Mouse (Mus musculus) kidney, postnatal 10 days (tissue): ENCODE results near the gene Creb3l1.

ENCODE experiments used
- DNase-seq: peaks from one replicate; pipeline ENCODE4 v3.0.0; 2021; ENCODE audit warnings: mixed read lengths

Creb3l1 gene

DNA sequence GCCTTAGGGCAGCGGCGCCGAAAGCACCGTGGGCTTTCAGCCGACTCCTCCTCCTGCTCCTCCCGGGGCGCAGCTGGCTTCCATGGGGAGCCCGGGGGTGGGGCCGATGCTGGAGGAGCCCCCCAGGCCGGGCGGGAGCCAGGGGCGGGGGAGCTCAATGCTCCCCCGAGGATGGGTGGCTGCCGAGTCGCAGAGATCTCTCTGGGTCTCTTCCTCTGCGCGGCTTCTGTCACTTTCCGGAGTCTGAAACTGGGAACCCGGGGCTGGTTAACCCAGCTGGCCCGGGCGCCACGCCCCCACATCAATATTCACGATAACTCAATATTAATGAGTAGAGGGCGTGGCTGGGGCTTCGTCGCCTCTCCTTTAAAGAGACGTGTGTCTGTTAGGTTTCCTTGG lies at the start of gene Creb3l1:
Gene Creb3l1 (minus strand): TSS at position 229 of the 399 bp plus-strand sequence.
- peak; percentile 89 for DNase-seq

DNA sequence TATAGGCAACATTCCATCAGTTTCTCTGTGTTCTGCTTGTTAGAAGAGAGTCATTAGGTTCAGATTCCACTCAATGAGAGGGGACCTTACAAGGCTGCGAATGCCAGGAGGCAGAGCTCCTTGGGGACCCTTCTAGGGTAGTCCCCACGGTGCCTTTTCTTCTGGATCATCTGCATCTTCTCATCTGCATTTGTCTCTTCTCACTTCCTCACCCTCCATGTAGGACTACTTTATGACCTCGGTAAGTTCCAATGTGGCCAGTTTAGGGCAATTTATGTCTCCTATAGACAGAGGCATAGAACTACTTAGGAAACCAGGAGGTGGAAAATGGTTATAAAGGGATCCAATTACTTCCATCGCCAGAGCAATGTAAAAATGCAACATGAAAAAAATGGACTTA lies 46.8 kb upstream of the Creb3l1 start:
- no peak for DNase-seq

DNA sequence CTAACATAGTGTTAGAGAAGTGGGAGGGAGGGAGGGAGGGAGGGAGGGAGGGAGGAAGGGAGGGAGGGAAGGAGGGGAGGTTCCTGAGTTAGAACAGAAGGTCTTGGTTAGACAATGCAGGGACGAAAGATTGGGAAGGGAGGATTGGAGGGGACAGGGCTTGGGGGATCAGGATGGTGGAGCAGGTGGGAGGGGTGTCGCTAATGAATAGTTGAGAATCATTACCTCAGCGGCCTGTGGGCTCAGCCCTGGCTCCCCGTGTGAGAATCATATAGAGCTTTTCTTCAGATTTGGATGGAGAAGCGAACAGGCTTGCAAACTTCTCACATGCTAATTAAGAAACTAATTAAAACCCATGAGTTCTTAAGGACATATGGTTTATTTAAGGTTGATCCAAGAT lies 45.3 kb upstream of the Creb3l1 start:
- DNase-seq: no peak

DNA sequence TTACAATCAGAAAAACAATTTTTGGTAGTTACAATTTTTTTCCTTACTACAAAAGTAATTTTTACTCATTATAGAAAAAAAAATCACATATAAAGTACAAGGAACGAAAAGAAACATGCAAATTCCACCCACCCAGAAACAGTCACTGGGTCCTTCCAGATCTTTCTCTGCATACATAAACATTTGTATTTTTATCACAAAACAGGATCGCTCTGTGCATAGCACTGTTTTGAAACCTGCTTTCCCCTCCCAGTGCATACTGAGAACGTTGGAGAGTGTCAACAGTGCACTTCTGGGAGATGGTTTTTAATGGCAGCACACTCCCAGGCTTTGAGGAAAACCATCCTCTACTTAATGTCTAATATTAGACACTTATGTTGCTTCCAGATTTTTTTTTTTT lies 43.3 kb upstream of the Creb3l1 start:
- no peak for DNase-seq

- DNase-seq: no peak
Measured at GRCm38 (mm10) chr2:92066899-92067298, 42.6 kb upstream of the Creb3l1 start.

DNA sequence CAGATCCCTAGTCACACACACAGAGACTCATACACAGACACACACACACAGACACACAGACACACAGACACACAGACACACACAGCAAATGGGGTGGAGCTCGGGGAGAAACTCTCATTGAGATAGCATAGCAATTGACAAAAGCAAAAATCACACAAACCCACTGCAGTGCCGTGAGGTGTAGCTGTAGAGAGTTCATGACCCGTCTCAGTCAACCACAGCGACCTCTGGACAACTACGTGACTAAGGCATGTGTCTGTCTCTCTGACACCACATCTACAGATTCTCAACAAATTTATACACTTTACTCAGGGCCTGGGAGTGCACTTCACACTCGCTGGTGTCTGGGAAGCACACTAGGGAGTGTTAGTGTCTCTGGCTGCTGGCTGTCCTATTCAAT lies 41.6 kb upstream of the Creb3l1 start:
- no peak for DNase-seq

DNA sequence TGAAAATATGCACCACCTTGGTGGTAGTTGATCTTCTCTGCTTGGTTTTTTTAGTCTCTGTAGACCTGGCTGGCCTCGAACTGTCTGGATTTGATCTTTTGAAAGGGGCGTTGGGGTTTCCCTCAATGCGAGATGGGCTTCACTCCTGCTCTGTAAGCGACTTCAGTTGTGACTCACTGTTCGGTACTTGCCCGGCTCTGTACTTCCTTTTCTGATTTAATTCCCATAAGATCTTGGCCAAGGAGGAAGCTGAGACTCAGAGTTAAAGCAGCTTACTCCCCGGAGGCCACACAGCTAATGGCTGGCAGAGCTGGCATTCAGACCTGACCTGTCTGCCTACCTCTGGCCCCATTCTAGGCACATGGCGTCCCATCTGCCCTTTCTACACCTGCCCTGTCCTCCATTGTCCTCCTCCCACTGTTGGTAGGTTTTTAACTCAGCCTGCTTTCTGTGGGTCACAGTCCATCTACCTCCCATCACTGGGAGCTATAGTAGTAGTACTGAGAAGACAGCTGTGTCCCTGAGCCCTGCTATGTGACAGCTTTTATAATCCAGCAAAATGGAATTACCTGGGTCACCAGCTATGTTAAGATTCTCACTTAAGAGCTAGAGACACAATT lies 41.1 kb upstream of the Creb3l1 start:
- DNase-seq: no peak

- peak; percentile 15 for DNase-seq
Measured at GRCm38 (mm10) chr2:92063106-92063505, 38.8 kb upstream of the Creb3l1 start.

GRCm38 (mm10) chr2:92061337-92061736 lies 37.0 kb upstream of the Creb3l1 start:
- no peak for DNase-seq

- DNase-seq: peak; percentile 54
Measured at GRCm38 (mm10) chr2:92060291-92060690, 36.0 kb upstream of the Creb3l1 start.

DNA sequence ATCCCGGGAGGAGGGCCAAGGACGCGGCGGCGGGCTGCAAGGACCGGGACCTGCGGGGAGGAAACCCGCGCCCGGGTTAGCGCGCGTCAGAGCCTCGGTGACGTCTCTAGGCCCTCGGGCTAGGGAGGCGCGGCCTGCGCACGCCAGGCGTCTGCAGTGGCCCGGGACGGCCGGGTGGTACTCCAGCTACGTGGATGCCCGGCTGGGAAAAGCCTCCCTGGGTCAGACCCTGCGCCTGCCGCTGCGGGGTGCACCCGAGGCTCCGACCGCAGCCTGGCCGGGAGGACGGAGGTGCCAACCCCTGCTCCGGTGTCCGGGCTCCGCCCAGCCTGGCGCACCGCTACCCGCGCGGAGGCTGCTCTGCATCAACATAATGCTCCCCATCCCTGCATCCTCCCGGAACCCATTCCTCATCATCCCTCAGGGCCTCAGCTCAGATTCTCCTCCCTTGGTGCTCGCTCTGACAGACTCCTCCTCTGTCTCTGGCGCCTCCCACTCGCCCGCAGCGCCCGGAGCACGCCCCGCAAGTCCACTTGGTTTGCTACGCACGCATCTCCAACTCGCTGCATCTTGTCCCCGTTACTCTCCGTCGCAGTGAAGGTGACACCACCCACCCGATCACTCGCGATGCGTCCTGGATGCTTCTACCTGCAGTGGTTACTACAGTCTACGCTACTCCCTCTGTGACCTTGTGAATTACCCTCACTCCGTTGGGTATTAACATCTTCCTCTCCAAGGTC lies 35.3 kb upstream of the Creb3l1 start:
- DNase-seq: peak; percentile 70

GRCm38 (mm10) chr2:92058936-92059335 lies 34.6 kb upstream of the Creb3l1 start:
- DNase-seq: no peak

DNA sequence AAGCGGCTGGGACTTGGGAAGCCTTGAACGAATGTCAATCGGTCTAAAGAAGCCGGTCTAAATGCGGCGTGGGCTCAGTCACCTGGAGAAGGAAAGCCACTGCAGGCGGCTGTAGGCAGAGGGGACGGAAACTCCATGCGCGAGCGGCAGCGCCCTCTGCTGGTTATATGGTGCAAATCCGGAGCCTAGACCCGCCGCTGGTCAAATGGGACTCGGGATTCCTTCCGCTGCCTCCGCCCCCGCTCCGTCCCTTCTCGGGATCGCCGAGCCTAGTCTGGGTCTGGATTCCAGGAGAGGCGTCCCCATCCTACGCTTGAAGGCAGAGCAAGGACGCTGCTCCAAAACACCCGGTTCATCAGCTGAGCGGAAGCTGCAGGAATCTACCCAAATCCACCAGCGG lies 34.2 kb upstream of the Creb3l1 start:
- DNase-seq: peak; percentile 95

DNA sequence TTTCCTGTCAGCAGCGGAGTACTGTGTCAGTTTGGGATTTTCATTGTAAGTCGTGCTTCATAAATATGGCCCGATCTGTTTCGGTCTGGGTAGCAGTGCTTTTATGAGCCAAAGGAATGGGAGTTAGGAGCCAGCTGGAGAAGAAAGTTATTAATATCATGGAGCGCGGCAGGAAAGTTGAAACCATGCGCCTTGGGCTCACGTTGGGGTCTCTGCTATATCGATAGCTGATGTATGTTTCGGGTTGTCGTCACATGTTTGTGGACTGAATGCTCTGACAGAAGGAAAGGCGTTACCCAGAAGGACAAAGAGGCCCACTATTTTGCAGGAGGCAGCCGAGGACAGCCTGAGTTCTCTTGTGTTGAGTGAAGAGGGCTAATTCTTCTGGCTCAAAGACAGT lies 32.5 kb upstream of the Creb3l1 start:
- no peak for DNase-seq

- DNase-seq: peak; percentile 76
Measured at GRCm38 (mm10) chr2:92055831-92056236, 31.5 kb upstream of the Creb3l1 start.

- DNase-seq: peak; percentile 95
Measured at GRCm38 (mm10) chr2:92055101-92055813, 31.0 kb upstream of the Creb3l1 start.

- DNase-seq: no peak
Measured at GRCm38 (mm10) chr2:92052754-92053153, 28.5 kb upstream of the Creb3l1 start.

DNA sequence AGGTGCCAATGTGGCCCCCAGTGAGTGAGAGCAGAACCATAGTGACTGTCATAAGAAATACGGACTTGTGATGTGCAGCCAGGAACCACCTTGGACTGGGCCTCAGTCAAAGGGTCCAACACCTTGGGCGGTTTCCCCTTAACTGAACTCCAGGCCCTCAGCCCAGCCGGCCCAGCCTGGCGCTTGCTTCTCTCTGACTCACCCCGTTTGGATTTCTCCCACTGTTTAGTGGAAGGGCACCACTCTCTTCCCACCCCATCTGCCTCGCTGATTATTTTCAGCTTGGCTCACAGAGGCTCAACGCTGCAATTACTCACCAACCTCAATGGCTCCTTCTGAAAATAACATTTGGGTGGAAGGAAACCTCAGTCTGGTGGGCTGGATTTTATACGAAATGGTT lies 27.9 kb upstream of the Creb3l1 start:
- DNase-seq: no peak

DNA sequence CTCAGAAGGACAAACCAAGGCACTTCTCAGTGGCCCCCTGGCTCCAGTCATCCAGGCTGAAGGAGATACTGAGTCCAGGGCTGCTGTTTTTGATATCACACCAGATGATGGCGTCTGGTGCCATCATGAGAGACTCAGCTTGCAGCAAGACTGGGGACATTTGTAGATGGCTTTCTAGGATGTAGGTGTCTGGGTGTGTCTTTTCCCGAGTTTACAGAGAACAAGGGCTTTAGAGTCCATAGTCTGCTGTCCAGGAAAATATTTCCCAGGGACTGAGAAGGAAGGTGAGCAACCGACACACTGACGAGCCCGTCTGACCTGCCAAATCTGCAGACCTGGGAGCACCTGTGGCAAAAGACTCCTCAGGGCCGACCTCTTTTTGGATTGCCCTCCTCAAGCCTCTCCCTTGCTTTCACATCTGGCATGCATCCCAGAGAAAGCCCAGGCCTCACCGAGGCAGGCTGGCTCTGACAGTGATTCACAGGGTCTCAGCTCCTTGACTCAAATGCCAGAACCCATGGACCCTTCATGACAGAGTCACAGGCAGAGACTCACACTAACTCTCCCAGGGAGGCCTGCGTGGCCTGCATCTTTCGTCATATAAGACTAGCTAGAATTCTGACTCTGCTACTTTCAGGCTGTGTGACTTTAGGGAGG lies 23.9 kb upstream of the Creb3l1 start:
- DNase-seq: no peak

DNA sequence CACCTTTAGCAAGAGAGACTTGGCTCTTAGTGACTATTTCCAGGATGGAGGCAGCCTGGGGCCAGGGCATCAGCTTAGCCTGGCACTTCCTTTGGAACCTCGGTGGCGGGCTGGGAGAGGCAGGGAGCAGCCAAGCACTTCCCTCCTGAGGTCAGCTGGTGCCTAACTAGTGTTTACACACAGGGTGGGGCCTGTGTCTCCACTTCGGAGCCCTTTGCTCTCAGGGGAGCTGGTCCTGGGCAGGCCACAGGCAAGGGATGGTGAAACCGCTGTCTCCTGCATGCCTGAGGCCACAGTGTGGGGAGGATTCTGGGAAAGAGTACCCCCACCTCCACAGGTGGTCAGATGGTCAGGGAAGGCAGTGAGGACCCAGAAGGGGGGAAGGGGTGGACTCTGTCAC lies 23.3 kb upstream of the Creb3l1 start:
- peak; percentile 11 for DNase-seq

DNA sequence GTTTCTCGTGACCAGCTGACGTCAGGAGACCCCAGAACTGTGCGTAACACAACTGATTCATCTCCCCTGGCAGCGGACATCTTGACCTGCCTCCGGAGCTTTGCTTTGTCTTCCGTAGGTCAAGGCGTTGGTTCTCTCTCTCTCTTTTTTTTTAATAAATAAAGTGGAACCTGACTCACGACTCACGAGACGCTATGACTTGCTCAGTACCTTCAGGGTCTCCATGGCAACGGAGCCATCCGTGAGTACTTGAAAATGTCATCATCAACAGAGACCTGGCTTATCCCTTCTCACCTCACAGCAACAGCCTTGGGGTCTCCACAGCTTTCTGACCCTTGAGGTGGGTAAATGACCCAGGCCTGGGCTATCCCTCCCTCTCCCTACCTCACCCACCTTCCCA lies 19.0 kb upstream of the Creb3l1 start:
- no peak for DNase-seq

DNA sequence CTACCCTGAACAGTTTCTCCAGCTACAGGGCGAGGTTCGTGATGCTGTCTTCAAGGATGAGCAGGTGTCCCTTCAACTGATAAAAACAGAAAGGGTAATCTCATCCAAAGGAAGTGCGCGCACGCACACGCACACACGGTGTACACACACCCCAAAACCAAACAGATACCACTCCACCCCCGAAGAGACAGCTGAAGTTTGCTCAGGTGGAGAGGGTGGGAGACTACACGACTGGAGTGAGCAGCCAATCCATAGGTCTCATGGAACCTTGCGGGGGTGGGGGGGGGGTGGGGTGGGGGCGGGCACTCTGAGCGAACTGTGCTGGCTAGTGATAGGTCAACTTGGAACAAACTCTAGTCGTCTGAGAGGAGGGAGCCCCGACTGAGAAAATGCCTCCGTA lies 17.2 kb upstream of the Creb3l1 start:
- DNase-seq: no peak

- DNase-seq: no peak
Measured at GRCm38 (mm10) chr2:92034273-92034672, 10.0 kb upstream of the Creb3l1 start.

DNA sequence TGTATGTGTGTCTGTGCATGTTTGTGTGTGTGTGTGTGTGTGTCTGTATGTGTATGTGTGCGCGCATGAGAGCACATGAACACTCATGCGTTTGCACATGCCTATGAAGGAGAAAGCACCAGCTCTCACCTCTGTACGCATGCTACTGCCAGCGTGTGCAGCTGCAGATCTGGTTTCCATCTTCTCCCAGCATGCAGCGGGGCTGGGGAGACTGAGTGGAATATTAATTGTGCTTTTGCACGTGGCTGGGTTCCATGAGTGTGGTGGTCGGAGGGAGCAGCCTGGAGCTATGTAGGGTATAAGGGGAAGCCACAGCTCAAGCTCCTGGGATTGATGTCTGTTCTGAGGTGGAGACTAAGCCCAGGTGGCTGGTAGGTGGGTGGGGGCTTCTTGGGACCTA lies 6.3 kb upstream of the Creb3l1 start:
- DNase-seq: no peak
